Mouse (Mus musculus): Measurements from ENCODE around the gene Gabrd.

DNA sequence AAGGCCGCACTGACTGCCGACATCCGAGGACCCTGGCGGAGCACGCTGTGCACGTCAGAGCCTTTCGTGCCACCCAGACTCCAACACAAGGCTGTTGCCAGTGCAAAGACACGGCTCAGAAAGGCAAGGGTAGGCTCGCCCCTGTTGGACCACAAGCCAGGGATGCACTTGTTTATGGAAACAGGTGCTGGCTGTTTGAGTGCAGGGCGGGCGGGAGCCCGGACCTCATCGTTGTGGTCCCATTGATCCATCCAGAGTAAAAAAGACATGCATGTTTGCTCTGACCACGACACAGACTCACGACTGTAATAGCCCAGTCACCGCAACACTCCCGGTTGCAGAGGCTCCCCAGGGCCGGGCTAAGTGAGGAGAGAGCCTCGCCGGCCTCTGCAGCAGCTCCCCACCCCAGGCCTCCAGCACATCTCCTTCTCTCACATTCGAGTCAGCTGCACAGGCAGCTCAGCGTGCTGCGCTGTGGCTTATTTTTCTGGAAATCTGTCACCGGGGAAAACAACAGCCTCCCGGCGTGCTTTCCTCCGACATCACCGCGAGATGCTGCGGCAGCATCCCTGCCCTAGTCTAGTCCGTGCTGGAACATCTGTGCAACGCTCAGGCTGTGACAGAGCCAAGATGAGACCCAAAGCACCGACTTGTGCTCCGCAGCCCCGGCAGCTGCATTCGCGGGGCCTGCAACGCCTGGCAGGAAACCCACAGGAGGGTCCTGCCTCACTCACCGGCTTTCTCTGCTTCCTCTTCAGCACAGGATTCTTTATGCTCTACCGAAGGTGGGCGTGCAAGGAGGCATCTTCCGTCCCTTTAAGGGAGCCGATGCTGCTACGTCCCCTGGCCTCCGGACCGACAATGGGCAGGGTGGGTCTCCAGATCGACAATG lies 53.0 kb downstream of the Gabrd start:
- no peak for TF ChIP-seq CTCF (IDR thresholded peaks at IDR 0.05; ENCODE audit: low read depth, low read length)
- TF ChIP-seq POLR2A (IDR thresholded peaks at IDR 0.05; ENCODE audit: borderline replicate concordance, low read depth, low read length) = no peak

Measured in bone marrow macrophage, adult 2 months (primary cell).